Mouse (Mus musculus): ENCODE data around the gene Wdr43. TPM values are rescaled to one million over a fixed set of nuclear protein-coding genes. Genes with fewer than 3 reads are reported as not detected.

The Wdr43 gene
- polyA plus RNA-seq (2012; rRNA removed; ENCODE audit: low replicate concordance) = 4.4 and 17.1 TPM in 2 replicates

DNA sequence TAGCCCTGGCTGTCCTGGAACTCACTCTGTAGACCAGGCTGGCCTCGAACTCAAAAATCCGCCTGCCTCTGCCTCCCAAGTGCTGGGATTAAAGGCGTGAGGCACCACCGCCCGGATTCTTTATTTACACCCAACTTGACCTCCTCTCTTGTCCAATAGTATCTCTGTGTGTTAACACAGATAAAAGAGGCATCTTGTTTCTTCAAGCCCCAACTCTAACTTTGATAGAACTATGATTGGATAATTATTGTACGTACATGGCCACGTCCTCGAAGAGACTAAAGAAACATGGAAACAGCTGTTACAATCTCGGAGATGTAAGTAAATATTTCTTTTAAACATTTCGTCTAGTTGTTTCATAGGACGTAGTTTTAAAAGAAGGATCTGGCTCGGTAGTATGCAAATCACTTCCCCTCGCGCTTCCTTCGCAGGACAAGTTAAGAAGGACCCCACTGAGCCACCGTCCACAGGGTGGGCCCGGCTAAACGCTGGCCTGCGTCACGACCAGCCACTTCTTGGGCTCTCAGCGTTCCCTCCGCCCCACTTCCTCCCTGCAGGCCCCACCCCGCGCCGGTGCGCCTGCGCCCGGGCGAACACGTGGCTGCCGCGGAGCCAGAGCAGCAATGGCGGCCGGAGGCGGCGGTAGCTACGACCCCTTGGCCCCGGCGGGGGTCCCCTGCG lies at the start of gene Wdr43:
TSS of gene Wdr43 (plus strand) at position 258 of the 681 bp plus-strand sequence.

DNA sequence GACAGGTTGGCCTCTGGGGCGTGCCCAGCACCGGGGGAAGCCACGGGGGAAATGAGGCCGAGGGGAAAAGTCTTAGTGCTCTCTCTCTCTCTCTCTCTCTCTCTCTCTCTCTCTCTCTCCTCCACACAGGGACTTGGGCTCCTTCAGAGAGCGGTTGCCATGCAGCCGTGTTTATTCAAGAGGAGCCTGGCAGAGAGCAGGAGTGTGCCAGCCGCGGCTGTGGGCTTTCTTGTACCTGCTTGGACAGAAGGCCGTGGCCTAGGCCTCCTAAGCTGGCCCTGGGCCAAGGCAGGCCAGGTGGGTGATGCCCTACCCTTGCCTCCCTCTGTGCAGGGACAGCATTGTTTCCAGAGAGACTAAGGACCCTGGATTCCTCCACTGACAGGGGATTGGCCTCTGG lies 57.4 kb downstream of the Wdr43 start, which contains the start of gene Togaram2:
TSS of gene Togaram2 (plus strand) at position 170 of the 400 bp plus-strand sequence.

Other genes starting within 250 kb of the Wdr43 start
- 0.23 and 0.71 TPM in 2 replicates for gene Gm4707, start 156.0 kb upstream of the Wdr43 start, polyA plus RNA-seq (2012; rRNA removed; ENCODE audit: low replicate concordance)
- 8.6 and 16.6 TPM in 2 replicates for gene Smchd1, start 140.6 kb upstream of the Wdr43 start, polyA plus RNA-seq (2012; rRNA removed; ENCODE audit: low replicate concordance)
- 0.11 and 0.62 TPM in 2 replicates for gene Ndc80, start 89.0 kb upstream of the Wdr43 start, polyA plus RNA-seq (2012; rRNA removed; ENCODE audit: low replicate concordance)
- not detected in 2 replicates for gene Spdya, start 63.8 kb upstream of the Wdr43 start, polyA plus RNA-seq (2012; rRNA removed; ENCODE audit: low replicate concordance)
- gene Togaram2, start 57.4 kb downstream of the Wdr43 start, polyA plus RNA-seq (2012; rRNA removed; ENCODE audit: low replicate concordance) = 1.6 TPM in 1 of 2 replicates, not detected in the other
- gene Pcare, start 137.0 kb downstream of the Wdr43 start, polyA plus RNA-seq (2012; rRNA removed; ENCODE audit: low replicate concordance) = not detected in 2 replicates
- 1.7 and 7.8 TPM in 2 replicates for gene Clip4, start 152.6 kb downstream of the Wdr43 start, polyA plus RNA-seq (2012; rRNA removed; ENCODE audit: low replicate concordance)

Measured in subcutaneous adipose tissue, adult 2 months (tissue).